Mouse (Mus musculus) MEL (cell line): ENCODE measurements at regions not wholly inside any gene's neighbourhood (a gene's known extent, or its start where the extent isn't known, plus 50 kb on each side); places are given as distances from the start of the nearest gene placed in this dataset.

Experiments
- BHLHE40 ChIP-seq: IDR thresholded peaks from 2 replicates; pipeline ENCODE4 v1.6.1; 2012; ENCODE audit warnings: low read depth, mild to moderate bottlenecking, inconsistent platforms, low read length, improper control_type of control experiment, borderline replicate concordance
- CHD1 ChIP-seq: IDR thresholded peaks from 2 replicates; pipeline ENCODE4 v1.6.1; 2012; ENCODE audit warnings: low read depth, mild to moderate bottlenecking, inconsistent platforms, low read length, improper control_type of control experiment
- CHD2 ChIP-seq: IDR thresholded peaks from 2 replicates; pipeline ENCODE4 v1.6.1; 2011; ENCODE audit warnings: low read length, improper control_type of control experiment
- CTCF ChIP-seq, 3 experiments: IDR thresholded peaks in 2 of 3; conservative IDR thresholded peaks in 1 of 3; 2 replicates each; pipeline ENCODE4 v1.5.1; 2011 to 2012; ENCODE audit warnings: low read length in 3 of 3, low read depth in 2 of 3, mild to moderate bottlenecking in 2 of 3, improper control_type of control experiment in 1 of 3, inconsistent platforms in 1 of 3, mixed read lengths in 1 of 3, moderate library complexity in 1 of 3; ENCODE audit not compliant: control insufficient read depth in 1 of 3, insufficient read depth in 1 of 3, poor library complexity in 1 of 3, severe bottlenecking in 1 of 3
- EP300 ChIP-seq, 2 experiments: IDR thresholded peaks; 2 replicates each; pipeline ENCODE4 v1.6.1; 2011; ENCODE audit warnings: improper control_type of control experiment in 2 of 2, low read length in 2 of 2, low read depth in 1 of 2, mild to moderate bottlenecking in 1 of 2
- MXI1 ChIP-seq: IDR thresholded peaks from 2 replicates; pipeline ENCODE4 v1.6.1; 2011; ENCODE audit warnings: mild to moderate bottlenecking, low read depth, low read length, improper control_type of control experiment
- NRF1 ChIP-seq: IDR thresholded peaks from 2 replicates; pipeline ENCODE4 v1.6.1; 2014; ENCODE audit warnings: low read depth, mild to moderate bottlenecking, inconsistent platforms, low read length, improper control_type of control experiment, moderate library complexity; ENCODE audit not compliant: poor library complexity, insufficient read depth, severe bottlenecking
- POLR2A ChIP-seq, 2 experiments: IDR thresholded peaks; 2 replicates each; pipeline ENCODE4 v1.6.1; 2011 to 2012; ENCODE audit warnings: low read length in 2 of 2, mild to moderate bottlenecking in 2 of 2, control low read depth in 1 of 2, improper control_type of control experiment in 1 of 2, low read depth in 1 of 2, moderate library complexity in 1 of 2; ENCODE audit not compliant: control insufficient read depth in 1 of 2, insufficient read depth in 1 of 2, poor library complexity in 1 of 2
- POLR2AphosphoS2 ChIP-seq: IDR thresholded peaks from 2 replicates; pipeline ENCODE4 v1.6.1; 2011; ENCODE audit warnings: low read length, improper control_type of control experiment
- POLR2AphosphoS5 ChIP-seq: IDR thresholded peaks from 2 replicates; pipeline ENCODE4 v1.6.1; 2012; ENCODE audit warnings: low read depth, borderline replicate concordance, mild to moderate bottlenecking, inconsistent platforms, low read length, moderate library complexity, mixed read lengths
- SIN3A ChIP-seq: IDR thresholded peaks from 2 replicates; pipeline ENCODE4 v1.6.1; 2012; ENCODE audit warnings: low read length, improper control_type of control experiment, inconsistent platforms
- USF2 ChIP-seq, 2 experiments: IDR thresholded peaks; 2 replicates each; pipeline ENCODE4 v1.6.1; 2011 to 2012; ENCODE audit warnings: improper control_type of control experiment in 2 of 2, low read length in 2 of 2, borderline replicate concordance in 1 of 2, inconsistent platforms in 1 of 2, low read depth in 1 of 2, mild to moderate bottlenecking in 1 of 2; ENCODE audit not compliant: insufficient read depth in 1 of 2
- ZKSCAN1 ChIP-seq: IDR thresholded peaks from 2 replicates; pipeline ENCODE4 v1.6.1; 2012; ENCODE audit warnings: low read depth, mild to moderate bottlenecking, inconsistent platforms, low read length, improper control_type of control experiment, moderate library complexity

DNA sequence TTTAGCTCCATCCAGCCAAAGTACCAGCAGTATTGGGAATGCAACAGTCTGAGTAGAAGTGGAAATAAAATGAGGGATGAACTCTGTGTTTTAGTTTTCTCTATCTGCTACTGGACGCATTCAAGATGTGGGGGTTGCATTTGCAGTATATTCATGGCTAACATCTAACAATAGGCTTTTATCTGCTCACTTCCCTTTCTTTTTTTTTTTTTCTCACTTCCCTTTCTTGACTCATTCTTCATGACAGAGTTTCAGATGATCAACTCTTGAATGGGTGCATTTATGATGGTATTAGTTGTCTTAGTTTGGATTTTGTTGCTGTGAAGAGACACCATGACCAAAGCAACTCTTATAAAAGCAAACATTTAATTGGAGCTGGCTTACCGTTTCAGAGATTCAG is 240.0 kb downstream of the Igsf11 start:
- TF ChIP-seq SIN3A = no peak
- no peak for TF ChIP-seq NRF1
- no peak for TF ChIP-seq CHD2
- no peak for TF ChIP-seq CTCF (IDR thresholded peaks at IDR 0.05 in 2 of 3, conservative IDR thresholded peaks at IDR 0.05 in 1 of 3; ENCODE audit: control insufficient read depth in 1 of 3, insufficient read depth in 1 of 3, low read depth in 2 of 3, low read length in 3 of 3, poor library complexity in 1 of 3, severe bottlenecking in 1 of 3)
- no peak for TF ChIP-seq EP300 (IDR thresholded peaks at IDR 0.05; ENCODE audit: low read depth in 1 of 2, low read length in 2 of 2)
- no peak for TF ChIP-seq POLR2AphosphoS5
- no peak for TF ChIP-seq BHLHE40
- no peak for TF ChIP-seq ZKSCAN1
- TF ChIP-seq POLR2AphosphoS2 = no peak
- TF ChIP-seq POLR2A (IDR thresholded peaks at IDR 0.05; ENCODE audit: control insufficient read depth in 1 of 2, insufficient read depth in 1 of 2, low read depth in 1 of 2, low read length in 2 of 2, poor library complexity in 1 of 2) = no peak
- no peak for TF ChIP-seq CHD1
- no peak for TF ChIP-seq USF2 (IDR thresholded peaks at IDR 0.05; ENCODE audit: borderline replicate concordance in 1 of 2, insufficient read depth in 1 of 2, low read depth in 1 of 2, low read length in 2 of 2)
- no peak for TF ChIP-seq MXI1
